Mouse (Mus musculus) heart, postnatal 0 days (tissue): Measurements from ENCODE around the gene Ms4a4a. TPM values are rescaled to one million over a fixed set of nuclear protein-coding genes. Genes with fewer than 3 reads are reported as not detected.

Experiments
- ATAC-seq: fragments of 200-750 bp; cut with Nextera tagmentation; 2 replicates; pipeline ENCODE4 v1.8.0; 2017; ENCODE audit warnings: low read depth, moderate number of reproducible peaks, moderate library complexity; ENCODE audit not compliant: insufficient read depth
- DNase-seq: peaks from one replicate; pipeline ENCODE4 v3.0.0-alpha.2; 2016; ENCODE audit warnings: low spot score
- H3K27ac ChIP-seq: fragments of 300-500 bp; sonication (generic); 2 replicates; pipeline ENCODE4 v1.5.1; 2014; ENCODE audit warnings: low read depth, mild to moderate bottlenecking
- H3K27me3 ChIP-seq: fragments of 300-500 bp; sonication (generic); 2 replicates; pipeline ENCODE4 v1.6.1; 2014; ENCODE audit warnings: low read length, mixed read lengths; ENCODE audit not compliant: control insufficient read depth, insufficient read depth
- H3K36me3 ChIP-seq: fragments of 300-500 bp; sonication (generic); replicated peaks from 2 replicates; pipeline ENCODE4 v1.6.1; 2014; ENCODE audit warnings: low read length, mixed read lengths; ENCODE audit not compliant: control insufficient read depth, insufficient read depth
- H3K4me1 ChIP-seq: fragments of 300-500 bp; sonication (generic); 2 replicates; pipeline ENCODE4 v1.6.1; 2014; ENCODE audit warnings: antibody characterized with exemption; ENCODE audit not compliant: control insufficient read depth, insufficient read depth
- H3K4me2 ChIP-seq: fragments of 300-500 bp; sonication (generic); 2 replicates; pipeline ENCODE4 v1.6.1; 2014; ENCODE audit warnings: low read depth, mild to moderate bottlenecking, low read length, moderate library complexity
- H3K4me3 ChIP-seq: fragments of 300-500 bp; sonication (generic); 2 replicates; pipeline ENCODE4 v1.5.1; 2014; ENCODE audit warnings: low read depth, low read length
- H3K9ac ChIP-seq: fragments of 300-500 bp; sonication (generic); replicated peaks from 2 replicates; pipeline ENCODE4 v1.6.1; 2014; ENCODE audit warnings: low read depth, low read length, mixed read lengths
- H3K9me3 ChIP-seq: fragments of 300-500 bp; sonication (generic); replicated peaks from 2 replicates; pipeline ENCODE4 v1.6.1; 2016; ENCODE audit warnings: low read length; ENCODE audit not compliant: control insufficient read depth
- CTCF ChIP-seq: IDR thresholded peaks from 2 replicates; pipeline ENCODE4 v1.5.1; 2016; ENCODE audit warnings: antibody characterized with exemption, control low read depth, low read depth
- EP300 ChIP-seq: IDR thresholded peaks from 2 replicates; pipeline ENCODE4 v1.6.1; 2016; ENCODE audit warnings: antibody characterized with exemption, low read depth
- WGBS: fragments of 180-500 bp; shearing (Covaris S2); extraction: QIAGEN DNeasy Blood & Tissue Kit; methylation state at CpG from one replicate; pipeline ENCODE4 v1.1.7; 2014; 5-methylcytosine and 5-hydroxymethylcytosine counted together
- polyA plus RNA-seq: library from polyadenylated mRNA; unstranded; fragments of >200 nt; fragmentation: Nextera tagmentation; extraction: Ambion mirVana; gene quantifications from 2 replicates; pipeline ENCODE4 v1.2.1, GENCODE M21; 2015
- total RNA-seq: library from RNA; depleted of rRNA; stranded (reverse); fragments of >200 nt; gene quantifications from 2 replicates; pipeline ENCODE4 v1.2.3, GENCODE M21; 2014; ENCODE audit warnings: low replicate concordance

Ms4a4a gene
- total and polyA plus RNA-seq, 2 experiments from 2014 or later = 3.7 TPM; not detected in 1

- Histone ChIP-seq H3K4me2 (no peak overlapping the region), H3K4me3 (no peak overlapping the region), H3K27me3 (no peaks in the 10 kb centered on the region), H3K4me1 (no peaks in the 10 kb centered on the region), H3K36me3 (no peaks in the 10 kb centered on the region), H3K27ac (no peak overlapping the region), H3K9me3 (no peaks in the 10 kb centered on the region), H3K9ac (no peak overlapping the region)
- WGBS = 65% methylated on average over 2 of the region's 2 CpGs
- DNase-seq = no peak
- TF ChIP-seq CTCF (no peak), EP300 (no peak)
- no peak for ATAC-seq
Measured at GRCm38 (mm10) chr19:11387109-11387508, 11.8 kb downstream of the Ms4a4a start.

DNA sequence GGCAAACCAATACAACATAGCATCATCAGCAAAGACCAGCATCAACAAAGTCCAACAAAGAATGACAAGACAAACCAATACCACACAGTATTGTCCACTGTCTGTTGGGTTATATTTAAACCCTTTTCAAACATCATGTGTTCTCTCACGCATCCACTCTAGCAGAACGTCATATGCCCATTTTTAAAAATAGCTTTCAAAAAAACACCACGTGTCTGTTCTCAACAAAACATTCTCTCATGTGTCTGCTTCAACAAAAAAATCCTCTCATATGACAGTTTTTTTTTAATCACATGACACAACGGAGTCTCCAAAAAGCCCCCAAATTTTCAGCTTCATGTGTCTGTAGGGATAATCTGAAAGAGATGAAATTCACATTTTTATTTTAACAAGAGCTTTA, 12.4 kb downstream of the Ms4a4a start:
- no peak overlapping the region for H3K4me3 ChIP-seq
- ATAC-seq (no peak), DNase-seq (no peak)
- H3K27me3 ChIP-seq = no peaks in the 10 kb centered on the region
- no peak overlapping the region for H3K4me2 ChIP-seq
- no peak overlapping the region for H3K9ac ChIP-seq
- H3K27ac ChIP-seq = no peak overlapping the region
- no peaks in the 10 kb centered on the region for H3K9me3 ChIP-seq
- no peak for TF ChIP-seq CTCF
- TF ChIP-seq EP300 = no peak
- 56% methylated on average over 4 of the region's 4 CpGs for WGBS
- H3K36me3 ChIP-seq = no peaks in the 10 kb centered on the region
- no peaks in the 10 kb centered on the region for H3K4me1 ChIP-seq

GRCm38 (mm10) chr19:11388949-11389348, 13.6 kb downstream of the Ms4a4a start:
- no peak overlapping the region for H3K9ac ChIP-seq
- 61% methylated on average over 2 of the region's 2 CpGs for WGBS
- H3K4me3 ChIP-seq = no peak overlapping the region
- no peak overlapping the region for H3K27ac ChIP-seq
- no peak for TF ChIP-seq EP300
- no peak for TF ChIP-seq CTCF
- no peaks in the 10 kb centered on the region for H3K27me3 ChIP-seq
- ATAC-seq (no peak), DNase-seq (no peak)
- no peaks in the 10 kb centered on the region for H3K4me1 ChIP-seq
- no peaks in the 10 kb centered on the region for H3K36me3 ChIP-seq
- no peaks in the 10 kb centered on the region for H3K9me3 ChIP-seq
- H3K4me2 ChIP-seq = no peak overlapping the region

DNA sequence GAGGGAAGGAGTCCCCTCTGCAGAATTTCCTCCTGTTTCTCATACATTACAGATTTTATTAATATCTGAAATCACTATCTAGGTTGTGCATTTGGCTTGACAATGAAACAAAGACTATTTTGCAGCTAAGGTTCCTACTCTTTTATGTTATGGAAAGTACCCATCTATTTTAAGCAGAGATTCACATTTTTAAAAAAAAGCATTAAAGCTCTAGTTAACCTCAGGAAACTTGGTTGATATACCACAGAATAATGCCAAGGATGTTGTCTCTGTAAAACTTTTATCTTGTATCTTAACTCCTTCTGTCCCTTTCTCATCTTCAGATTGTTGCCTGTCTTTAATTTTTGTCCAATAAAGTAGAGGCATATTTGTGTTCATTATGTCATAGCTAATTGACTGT, 20.4 kb downstream of the Ms4a4a start:
- TF ChIP-seq EP300 (no peak), CTCF (no peak)
- ATAC-seq (no peak), DNase-seq (no peak)
- Histone ChIP-seq H3K36me3 (no peaks in the 10 kb centered on the region), H3K4me3 (no peak overlapping the region), H3K9me3 (no peaks in the 10 kb centered on the region), H3K9ac (no peak overlapping the region), H3K4me2 (no peak overlapping the region), H3K27me3 (no peaks in the 10 kb centered on the region), H3K4me1 (no peaks in the 10 kb centered on the region), H3K27ac (no peak overlapping the region)

- Histone ChIP-seq H3K36me3 (no peaks in the 10 kb centered on the region), H3K9me3 (no peaks in the 10 kb centered on the region), H3K27me3 (no peaks in the 10 kb centered on the region), H3K4me3 (no peak within 1 kb of the TSS), H3K9ac (no peak within 1 kb of the TSS), H3K4me2 (no peak within 1 kb of the TSS), H3K27ac (no peak within 1 kb of the TSS), H3K4me1 (no peaks in the 10 kb centered on the region)
- TF ChIP-seq EP300 (no peak), CTCF (no peak)
- 73% methylated on average over 3 of the region's 3 CpGs for WGBS
- DNase-seq (no peak), ATAC-seq (no peak)
Measured at GRCm38 (mm10) chr19:11404527-11404926, 29.2 kb downstream of the Ms4a4a start, which contains the start of gene Ms4a4c. TSS of gene Ms4a4c (plus strand) at chr19:11404770.

DNA sequence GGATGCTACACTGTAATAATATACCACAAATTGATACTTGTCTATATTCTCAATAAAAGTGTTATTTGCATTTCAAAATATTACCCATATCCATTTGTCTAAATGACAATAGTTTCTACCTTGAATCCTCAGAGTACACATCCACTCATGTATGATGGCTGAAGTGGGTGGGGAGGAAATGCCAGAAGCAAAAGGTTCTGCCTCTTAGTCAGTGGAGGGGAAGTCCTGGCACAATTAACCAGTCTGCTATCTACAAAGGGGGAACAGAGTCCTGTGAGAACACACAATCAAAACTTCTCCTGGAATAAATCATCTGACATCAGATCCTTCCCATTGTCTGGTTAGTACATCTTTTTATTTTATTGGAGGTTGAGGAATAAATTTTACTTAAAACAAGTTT, 32.1 kb downstream of the Ms4a4a start:
- ATAC-seq (no peak), DNase-seq (no peak)
- Histone ChIP-seq H3K27me3 (no peaks in the 10 kb centered on the region), H3K36me3 (no peaks in the 10 kb centered on the region), H3K4me2 (no peak overlapping the region), H3K4me3 (no peak overlapping the region), H3K9me3 (no peaks in the 10 kb centered on the region), H3K27ac (no peak overlapping the region), H3K9ac (no peak overlapping the region), H3K4me1 (no peaks in the 10 kb centered on the region)
- TF ChIP-seq EP300 (no peak), CTCF (no peak)
